Mouse (Mus musculus): ENCODE results near the gene Mkln1. TPM values are rescaled to one million over a fixed set of nuclear protein-coding genes. Genes with fewer than 3 reads are reported as not detected.
A peak's percentile ranks its signal among the peaks of the same experiment; 100 is the strongest.
"Not testable (repeated sequence)": the region's sequence is repeated elsewhere in the genome, so short reads cannot be mapped to it uniquely, and the experiment has no call there.

The Mkln1 gene
- total and polyA plus RNA-seq, 2 experiments from 2014 or later, result 44.4 to 84.0 TPM

GRCm38 (mm10) chr6:31549361-31550051 lies 151.0 kb downstream of the Mkln1 start:
- Histone ChIP-seq H3K4me2 (ENCODE audit: low read depth, low read length, poor library complexity, severe bottlenecking) (no peak overlapping the region), H3K27ac (ENCODE audit: low read depth, low read length) (no peak overlapping the region), H3K9ac (replicated peaks; ENCODE audit: low read length, poor library complexity, severe bottlenecking) (no peak overlapping the region), H3K36me3 (ENCODE audit: insufficient read depth, low read length) (no peaks in the 10 kb centered on the region), H3K4me3 (ENCODE audit: low read depth, low read length) (no peak overlapping the region), H3K9me3 (ENCODE audit: low read length) (no peaks in the 10 kb centered on the region), H3K4me1 (ENCODE audit: insufficient read depth, low read length) (0 out of 2 replicates have a peak, but pooled peaks cover 3% of the 10 kb centered on the region), H3K27me3 (ENCODE audit: insufficient read depth, low read length) (no peaks in the 10 kb centered on the region)
- WGBS, result 46% methylated on average over 5 of the region's 5 CpGs
- ATAC-seq (ENCODE audit: low FRiP score) (0 out of 2 replicates have a peak, but pooled peaks have one; percentile 44), DNase-seq (ENCODE audit: low spot score) (peak; percentile 79)
- no peak for TF ChIP-seq CTCF (IDR thresholded peaks at IDR 0.05)

DNA sequence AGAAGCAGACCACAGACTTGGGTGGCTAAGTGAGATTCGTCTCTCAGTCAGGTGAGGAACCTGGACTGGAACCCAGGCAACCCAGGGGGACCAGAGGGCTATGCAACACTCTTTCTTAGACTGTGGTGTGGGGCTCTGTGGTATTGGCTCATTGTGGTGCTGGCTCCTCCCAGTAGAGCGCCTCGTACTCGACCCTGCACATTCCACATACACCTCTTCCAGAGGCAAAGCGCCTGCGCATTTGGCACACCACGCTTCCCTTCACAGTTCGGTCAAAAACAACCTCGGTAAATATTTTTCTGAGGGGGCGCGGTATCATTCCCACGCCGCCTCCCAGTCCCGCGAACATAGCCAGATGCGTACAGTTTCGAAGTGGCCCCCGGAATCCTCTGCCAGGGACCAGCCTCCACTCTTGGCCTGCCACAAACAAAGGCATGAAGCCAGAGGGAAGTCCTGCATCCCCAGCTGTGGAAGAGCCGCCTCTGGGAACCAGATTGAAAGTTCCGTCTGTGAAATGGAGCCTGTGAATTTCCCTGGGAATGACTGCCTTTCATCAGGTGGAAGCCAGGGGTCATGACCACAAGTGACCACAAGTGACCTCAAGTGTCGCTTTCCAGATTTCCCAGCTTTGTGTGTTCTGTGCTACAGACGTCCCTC lies 152.5 kb downstream of the Mkln1 start:
- 87% methylated on average over 22 of the region's 22 CpGs for WGBS
- DNase-seq (ENCODE audit: low spot score) (no peak), ATAC-seq (ENCODE audit: low FRiP score) (no peak)
- H3K36me3 ChIP-seq (ENCODE audit: insufficient read depth, low read length), result no peaks in the 10 kb centered on the region
- 0 out of 2 replicates have a peak, but pooled peaks cover 3% of the 10 kb centered on the region for H3K4me1 ChIP-seq (ENCODE audit: insufficient read depth, low read length)
- no peak overlapping the region for H3K4me3 ChIP-seq (ENCODE audit: low read depth, low read length)
- TF ChIP-seq CTCF (IDR thresholded peaks at IDR 0.05), result no peak
- H3K9ac ChIP-seq (replicated peaks; ENCODE audit: low read length, poor library complexity, severe bottlenecking), result no peak overlapping the region
- no peak overlapping the region for H3K27ac ChIP-seq (ENCODE audit: low read depth, low read length)
- no peak overlapping the region for H3K4me2 ChIP-seq (ENCODE audit: low read depth, low read length, poor library complexity, severe bottlenecking)
- H3K9me3 ChIP-seq (ENCODE audit: low read length), result no peaks in the 10 kb centered on the region
- H3K27me3 ChIP-seq (ENCODE audit: insufficient read depth, low read length), result no peaks in the 10 kb centered on the region

DNA sequence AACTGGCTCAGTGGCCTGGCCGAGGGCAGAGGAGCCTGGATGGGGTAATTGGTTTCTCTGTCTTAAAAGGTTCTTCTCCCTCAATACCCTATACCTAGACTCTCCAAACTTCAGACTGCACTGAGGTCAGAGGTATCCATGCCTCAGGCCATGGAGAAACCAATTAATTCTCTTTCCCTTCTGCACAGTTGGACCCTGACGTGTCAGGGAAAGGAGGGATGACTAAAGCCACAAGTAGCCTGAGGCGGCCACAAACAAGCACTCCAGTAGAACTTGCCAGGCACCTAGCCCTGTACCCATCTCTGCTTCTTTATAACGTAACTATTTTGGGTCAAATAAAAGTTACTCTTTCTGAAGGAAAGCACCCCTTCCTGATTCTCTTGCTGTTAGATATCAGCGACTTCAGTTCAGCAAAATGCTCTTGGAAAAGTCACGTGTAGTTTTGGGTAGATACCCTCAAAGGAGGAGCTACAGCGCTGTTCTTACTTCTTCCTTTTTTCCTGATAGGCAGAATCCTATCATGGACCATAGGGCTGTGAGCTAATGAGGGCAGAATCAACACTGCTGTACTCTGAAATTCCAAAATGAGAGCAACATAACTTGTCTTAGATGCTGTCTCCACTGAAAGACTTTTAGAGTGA lies 158.0 kb downstream of the Mkln1 start:
- no peak for TF ChIP-seq CTCF (IDR thresholded peaks at IDR 0.05)
- WGBS, result 88% methylated on average over 7 of the region's 7 CpGs
- Histone ChIP-seq H3K27ac (ENCODE audit: low read depth, low read length) (no peak overlapping the region), H3K4me1 (ENCODE audit: insufficient read depth, low read length) (peaks cover 3% of the 10 kb centered on the region; the same call in 1 of the 2 replicates), H3K36me3 (ENCODE audit: insufficient read depth, low read length) (no peaks in the 10 kb centered on the region), H3K27me3 (ENCODE audit: insufficient read depth, low read length) (no peaks in the 10 kb centered on the region), H3K4me2 (ENCODE audit: low read depth, low read length, poor library complexity, severe bottlenecking) (no peak overlapping the region), H3K9me3 (ENCODE audit: low read length) (no peaks in the 10 kb centered on the region), H3K9ac (replicated peaks; ENCODE audit: low read length, poor library complexity, severe bottlenecking) (no peak overlapping the region), H3K4me3 (ENCODE audit: low read depth, low read length) (no peak overlapping the region)
- DNase-seq (ENCODE audit: low spot score) (no peak), ATAC-seq (ENCODE audit: low FRiP score) (no peak)

DNA sequence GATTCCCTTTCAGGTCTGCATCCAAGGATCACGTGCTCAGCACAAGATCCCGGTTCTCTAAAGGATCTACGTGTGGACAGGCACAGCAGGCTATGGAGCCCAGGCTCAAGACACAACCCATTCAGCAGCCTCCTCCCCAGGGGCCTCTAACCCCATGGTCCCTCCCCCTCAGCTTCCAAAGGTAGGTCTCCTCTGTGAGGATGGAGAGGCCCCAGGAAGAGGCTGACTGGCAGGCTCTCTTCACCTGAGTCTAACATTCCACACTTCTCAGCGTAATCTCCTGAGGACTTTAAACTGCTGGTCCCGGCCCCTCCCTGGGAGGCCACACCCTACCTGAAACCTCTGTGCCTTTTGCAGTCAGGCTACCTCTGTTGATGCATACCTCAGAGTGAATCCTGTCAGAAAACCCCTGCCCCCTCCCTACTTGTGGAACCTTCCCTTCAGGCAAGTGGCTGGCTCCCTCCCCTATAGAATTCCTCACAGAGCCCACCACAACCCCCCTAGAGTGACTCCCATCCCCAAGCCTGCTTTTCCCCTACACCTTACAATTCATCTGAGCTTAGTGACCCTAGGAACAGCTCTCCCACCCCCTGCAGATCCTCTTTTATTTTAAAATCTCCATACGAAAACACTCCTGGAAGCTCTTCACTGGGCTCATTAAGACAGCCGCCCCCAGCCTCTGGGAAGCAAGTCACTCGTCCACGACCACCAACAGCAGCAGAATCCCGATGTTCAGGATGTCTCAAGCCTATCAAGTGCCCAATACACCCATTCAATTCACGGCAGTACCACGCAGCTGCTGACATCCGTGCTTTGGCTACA lies 161.8 kb downstream of the Mkln1 start:
- Histone ChIP-seq H3K9ac (replicated peaks; ENCODE audit: low read length, poor library complexity, severe bottlenecking) (no peak overlapping the region), H3K27me3 (ENCODE audit: insufficient read depth, low read length) (no peaks in the 10 kb centered on the region), H3K36me3 (ENCODE audit: insufficient read depth, low read length) (no peaks in the 10 kb centered on the region), H3K4me3 (ENCODE audit: low read depth, low read length) (no peak overlapping the region), H3K9me3 (ENCODE audit: low read length) (no peaks in the 10 kb centered on the region), H3K4me1 (ENCODE audit: insufficient read depth, low read length) (peaks cover 7% of the 10 kb centered on the region), H3K27ac (ENCODE audit: low read depth, low read length) (no peak overlapping the region), H3K4me2 (ENCODE audit: low read depth, low read length, poor library complexity, severe bottlenecking) (no peak overlapping the region; the same call in 1 of the 2 replicates)
- no peak for DNase-seq (ENCODE audit: low spot score)
- WGBS, result 20% methylated on average over 13 of the region's 13 CpGs
- ATAC-seq (ENCODE audit: low FRiP score), result no peak
- no peak for TF ChIP-seq CTCF (IDR thresholded peaks at IDR 0.05)

- Histone ChIP-seq H3K9ac (replicated peaks; ENCODE audit: low read length, poor library complexity, severe bottlenecking) (0 out of 2 replicates have a peak overlapping the region, but pooled peaks have one; percentile 72), H3K4me3 (ENCODE audit: low read depth, low read length) (peak overlapping the region; percentile 81), H3K4me2 (ENCODE audit: low read depth, low read length, poor library complexity, severe bottlenecking) (peak overlapping the region; percentile 91)
- not testable (repeated sequence) for H3K36me3 ChIP-seq (ENCODE audit: insufficient read depth, low read length); H3K4me1 ChIP-seq (ENCODE audit: insufficient read depth, low read length); ATAC-seq (ENCODE audit: low FRiP score); DNase-seq (ENCODE audit: low spot score); H3K27me3 ChIP-seq (ENCODE audit: insufficient read depth, low read length); H3K27ac ChIP-seq (ENCODE audit: low read depth, low read length); H3K9me3 ChIP-seq (ENCODE audit: low read length)
- WGBS, result 57% methylated on average over 3 of the region's 3 CpGs
Measured at GRCm38 (mm10) chr6:31561948-31562347, 163.4 kb downstream of the Mkln1 start.

Measured in midbrain, postnatal 0 days (tissue).